Mouse (Mus musculus): ENCODE data around the gene Anxa2.

DNA sequence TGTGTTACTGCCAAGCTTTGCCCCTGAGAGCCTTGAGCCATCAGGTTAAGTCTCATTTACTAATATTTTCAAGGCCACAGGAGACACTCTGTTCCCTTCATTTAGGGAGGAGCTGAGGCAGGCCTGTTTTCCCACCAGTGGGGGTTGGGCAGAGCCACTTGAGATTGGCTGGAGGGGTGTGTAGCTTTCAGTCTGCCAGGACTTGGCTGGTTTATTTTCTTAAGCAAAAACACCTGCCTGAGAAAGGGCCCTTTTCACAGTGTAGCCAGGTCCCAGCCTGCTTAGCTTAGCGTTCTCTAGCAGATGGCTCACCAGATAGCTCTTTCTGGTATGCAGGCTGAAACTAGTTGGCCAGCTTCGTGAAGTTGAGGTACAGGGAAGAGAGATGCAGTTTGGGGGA lies 5.6 kb downstream of the Anxa2 start:
- TF ChIP-seq CTCF (IDR thresholded peaks at IDR 0.05; ENCODE audit: control insufficient read depth, insufficient read depth, insufficient read length) = no peak
- TF ChIP-seq MAX (IDR thresholded peaks at IDR 0.05) = no peak
- TF ChIP-seq USF1 (IDR thresholded peaks at IDR 0.05; ENCODE audit: low read depth) = no peak
- TF ChIP-seq FOSL1 (IDR thresholded peaks at IDR 0.05; ENCODE audit: insufficient read depth, low read length, poor library complexity, severe bottlenecking) = no peak
- no peak for TF ChIP-seq MYOG (IDR thresholded peaks at IDR 0.05; ENCODE audit: control insufficient read depth, extremely low read depth, insufficient read length)
- no peak for TF ChIP-seq CEBPB (IDR thresholded peaks at IDR 0.05; ENCODE audit: low read depth)
- TF ChIP-seq MYOD1 (IDR thresholded peaks at IDR 0.05; ENCODE audit: control insufficient read depth, insufficient read length, low read depth) = no peak
